Mouse (Mus musculus) bone marrow, adult 2 months (tissue): ENCODE results near the gene Aebp1. TPM values are rescaled to one million over a fixed set of nuclear protein-coding genes. Genes with fewer than 3 reads are reported as not detected.

ENCODE experiments used
- H3K27ac ChIP-seq: fragments of 200-500 bp; 2 replicates; pipeline ENCODE4 v1.5.1; 2012; ENCODE audit warnings: low read depth, mild to moderate bottlenecking, control low read depth, inconsistent platforms, low read length; ENCODE audit not compliant: control insufficient read depth, poor library complexity, insufficient read depth
- H3K4me1 ChIP-seq: fragments of 200-500 bp; 2 replicates; pipeline ENCODE4 v1.6.1; 2011; ENCODE audit warnings: low read length; ENCODE audit not compliant: control insufficient read depth, insufficient read depth
- H3K4me3 ChIP-seq: fragments of 200-500 bp; replicated peaks from 2 replicates; pipeline ENCODE3; 2011; ENCODE audit warnings: mild to moderate bottlenecking, low read depth, low read length, control low read depth; ENCODE audit not compliant: control insufficient read depth
- CTCF ChIP-seq: fragments of 200-500 bp; IDR thresholded peaks from 2 replicates; pipeline ENCODE4 v1.5.1; 2011; ENCODE audit warnings: low read length, control low read depth; ENCODE audit not compliant: control insufficient read depth, insufficient read depth
- POLR2A ChIP-seq: fragments of 200-500 bp; IDR thresholded peaks from 2 replicates; pipeline ENCODE4 v1.6.1; 2011; ENCODE audit warnings: low read depth, mild to moderate bottlenecking, control low read depth, low read length, borderline replicate concordance; ENCODE audit not compliant: control insufficient read depth
- WGBS: fragments of 180-500 bp; shearing (Covaris S2); methylation state at CpG from one replicate; pipeline ENCODE4 v1.1.7; 2018; 5-methylcytosine and 5-hydroxymethylcytosine counted together
- polyA plus RNA-seq: library from polyadenylated mRNA; stranded (reverse); fragments of >200 nt; gene quantifications from 2 replicates; pipeline ENCODE4 v1.2.4, GENCODE M21; 2011; ENCODE audit warnings: low replicate concordance; ENCODE audit not compliant: missing spikeins, insufficient read depth, insufficient read length

Gene Aebp1
- polyA plus RNA-seq, 1 experiment = 2.3 TPM

DNA sequence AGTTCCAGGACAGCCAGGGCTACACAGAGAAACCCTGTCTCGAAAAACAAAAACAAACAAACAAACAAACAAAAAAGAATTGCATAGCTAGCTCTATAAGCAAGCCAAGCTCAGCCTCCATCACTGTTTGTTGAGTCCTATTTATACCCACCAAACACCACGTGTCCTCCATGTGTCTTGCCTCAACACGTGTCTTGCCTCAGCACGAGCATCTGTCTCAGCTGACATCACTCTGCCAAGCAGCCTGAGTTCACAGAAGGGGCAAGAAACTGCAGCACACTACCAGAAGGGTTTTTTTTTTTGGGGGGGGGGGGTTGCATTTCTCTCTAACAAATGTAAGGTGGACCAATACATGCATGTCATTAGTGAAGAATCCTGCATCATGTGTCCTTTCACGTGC lies 11.3 kb upstream of the Aebp1 start:
- H3K4me1 ChIP-seq = no peaks in the 10 kb centered on the region; the same call in 1 of the 2 replicates
- TF ChIP-seq CTCF (no peak), POLR2A (no peak)
- H3K27ac ChIP-seq = no peak overlapping the region
- no peak overlapping the region for H3K4me3 ChIP-seq
- WGBS = 53% methylated on average over 5 of the region's 5 CpGs

DNA sequence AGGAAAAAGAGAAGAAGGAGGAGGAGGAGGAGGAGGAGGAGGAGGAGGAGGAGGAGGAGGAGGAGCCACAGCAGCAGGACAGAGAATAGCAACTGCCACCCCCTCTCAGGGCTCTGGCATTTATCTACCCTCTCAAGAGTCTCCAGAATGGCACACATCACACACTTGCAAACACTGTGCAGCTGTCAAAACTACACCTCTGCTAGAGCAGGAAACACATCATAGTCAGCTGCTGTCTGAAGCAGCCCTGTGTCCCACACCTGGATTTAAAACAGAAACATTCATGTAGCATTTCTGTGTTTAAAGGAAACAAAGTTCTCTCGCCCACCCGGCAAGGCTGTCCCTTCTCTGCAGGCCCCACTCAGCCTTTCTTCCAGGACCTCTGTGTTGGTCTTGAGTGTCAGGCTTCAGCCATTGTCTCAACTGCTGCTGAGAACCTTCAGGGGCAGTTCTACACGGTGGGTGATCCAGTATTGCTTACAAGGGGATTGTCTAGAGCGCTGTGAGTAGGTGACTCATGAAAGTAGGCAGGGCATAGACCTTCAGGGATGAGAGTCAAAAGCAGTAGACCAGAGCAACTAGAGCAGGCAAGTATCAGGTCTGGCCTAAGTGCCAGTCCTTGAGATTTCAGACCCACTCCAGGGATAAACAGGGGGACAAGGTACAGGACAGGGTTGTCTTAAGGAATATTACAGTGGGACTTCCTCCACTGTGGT lies 10.6 kb upstream of the Aebp1 start:
- H3K4me3 ChIP-seq = no peak overlapping the region
- H3K4me1 ChIP-seq = no peaks in the 10 kb centered on the region; the same call in 1 of the 2 replicates
- TF ChIP-seq CTCF (no peak), POLR2A (no peak)
- WGBS = 61% methylated on average over 4 of the region's 4 CpGs
- no peak overlapping the region for H3K27ac ChIP-seq

DNA sequence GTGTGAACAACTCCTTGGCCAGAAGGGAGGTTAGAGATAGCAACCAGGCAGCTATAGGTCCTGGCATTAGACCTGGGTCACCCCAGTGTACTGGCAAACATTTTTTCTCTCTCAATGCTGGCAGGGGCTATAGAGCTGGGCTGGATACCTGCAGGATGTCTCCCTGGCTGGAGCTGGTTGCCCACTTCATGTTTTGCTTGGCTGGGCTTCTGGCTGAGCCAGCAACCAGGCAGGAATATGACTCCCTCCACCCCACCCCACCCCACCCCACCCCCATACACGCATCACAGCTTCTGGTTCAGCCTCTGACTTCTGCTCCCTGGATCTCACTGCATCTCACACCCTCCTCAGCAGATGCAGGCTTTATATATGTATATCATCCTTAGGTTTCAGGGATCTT lies 9.4 kb upstream of the Aebp1 start:
- Histone ChIP-seq H3K27ac (no peak overlapping the region), H3K4me1 (no peaks in the 10 kb centered on the region), H3K4me3 (no peak overlapping the region)
- TF ChIP-seq POLR2A (no peak), CTCF (no peak)
- 38% methylated on average over 1 of the region's 1 CpGs for WGBS

DNA sequence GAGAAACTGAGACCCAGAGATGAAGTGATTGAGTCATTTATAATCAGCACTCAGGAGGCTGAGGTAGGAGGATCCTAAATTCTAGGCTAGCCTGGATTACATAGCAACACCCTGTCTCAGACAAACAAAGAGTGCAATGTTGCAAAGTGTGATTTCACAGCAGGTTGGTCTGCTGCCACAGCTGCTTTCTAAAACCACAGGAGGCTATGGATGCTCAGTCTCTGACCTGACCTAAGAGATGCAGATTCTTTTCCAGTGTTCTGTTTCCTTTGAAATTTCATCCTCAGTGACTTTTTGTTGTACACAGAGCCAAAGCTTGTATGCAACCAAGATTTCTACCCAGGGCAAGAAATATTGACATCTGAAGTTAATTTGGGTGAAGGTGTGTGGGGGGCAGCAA lies 6.3 kb upstream of the Aebp1 start:
- H3K4me3 ChIP-seq = no peak overlapping the region
- no peaks in the 10 kb centered on the region for H3K4me1 ChIP-seq
- no peak overlapping the region for H3K27ac ChIP-seq
- no peak for TF ChIP-seq CTCF

DNA sequence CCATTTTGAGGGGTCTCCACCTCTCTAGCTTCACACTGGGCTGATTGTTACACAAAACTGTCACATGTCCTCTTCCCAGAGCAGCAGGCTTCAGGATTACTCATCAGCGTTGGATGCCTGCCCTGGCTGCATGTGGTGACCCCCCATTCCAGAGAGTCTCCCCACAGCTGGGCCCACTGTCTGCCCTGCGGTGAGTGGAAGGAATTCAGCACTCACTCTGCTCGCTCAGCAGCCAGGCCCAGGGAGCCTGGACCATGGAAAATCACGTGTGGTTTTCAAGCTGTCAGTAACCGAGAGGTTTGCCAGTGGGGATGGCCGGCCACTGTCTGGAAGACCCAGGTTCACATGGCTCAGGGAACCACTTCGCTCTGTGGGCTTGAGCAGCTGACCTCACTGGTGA lies 5.8 kb upstream of the Aebp1 start:
- 78% methylated on average over 7 of the region's 7 CpGs for WGBS
- no peak overlapping the region for H3K27ac ChIP-seq
- TF ChIP-seq CTCF = no peak
- no peak for TF ChIP-seq POLR2A
- H3K4me1 ChIP-seq = no peaks in the 10 kb centered on the region
- H3K4me3 ChIP-seq = no peak overlapping the region

DNA sequence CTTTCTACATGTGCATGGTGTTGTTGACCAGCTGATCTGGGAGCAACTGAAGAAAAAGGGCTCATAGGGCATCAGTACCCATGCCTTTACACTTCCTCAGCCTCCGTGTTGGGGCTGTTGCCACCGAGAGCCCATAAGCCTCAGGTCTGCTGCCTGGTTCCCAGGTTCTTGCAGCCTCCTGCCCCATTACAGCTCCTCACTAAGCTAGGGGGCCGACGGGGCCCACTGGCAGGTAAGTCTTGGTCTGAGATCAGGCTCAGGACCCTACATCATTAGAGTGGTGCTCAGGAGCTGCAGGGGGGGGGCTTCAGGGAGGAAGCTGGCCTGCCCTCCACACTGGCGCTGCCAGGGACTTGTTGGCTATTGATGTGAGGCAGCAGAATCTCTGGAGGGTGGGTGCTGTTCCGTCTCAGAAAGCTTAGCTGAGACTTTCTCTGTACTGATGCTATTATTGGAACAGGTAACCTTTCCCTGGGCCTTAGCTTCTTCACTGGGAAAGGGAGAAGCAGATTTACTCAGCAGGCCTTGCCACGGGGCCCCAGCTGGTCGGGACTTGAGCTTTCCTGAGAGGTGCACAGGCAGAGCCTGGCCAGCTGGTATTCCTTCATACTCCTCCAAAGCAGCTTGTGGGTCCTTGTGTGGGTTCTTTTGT lies 5.1 kb upstream of the Aebp1 start:
- H3K4me1 ChIP-seq = no peaks in the 10 kb centered on the region
- no peak for TF ChIP-seq POLR2A
- no peak for TF ChIP-seq CTCF
- no peak overlapping the region for H3K4me3 ChIP-seq
- H3K27ac ChIP-seq = no peak overlapping the region
- WGBS = 77% methylated on average over 8 of the region's 8 CpGs

DNA sequence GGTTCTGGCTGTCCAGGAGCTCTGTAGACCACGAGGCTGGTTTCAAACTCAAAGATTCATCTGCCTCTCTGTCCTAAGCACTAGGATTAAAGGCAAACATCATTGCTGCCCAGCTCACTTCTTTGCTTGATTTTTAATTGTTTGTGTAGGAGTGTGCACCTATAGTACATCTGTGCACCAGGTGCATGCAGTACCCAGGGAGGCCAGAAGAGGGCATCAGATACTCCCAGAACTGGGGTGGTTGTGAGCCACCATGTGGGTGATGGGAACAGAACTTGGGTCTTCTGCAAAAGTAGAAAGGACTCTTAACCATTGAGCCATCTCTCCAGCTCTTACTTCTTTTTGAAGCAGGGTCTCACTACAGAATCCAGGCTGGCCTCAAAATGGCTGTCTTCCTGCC lies 3.0 kb upstream of the Aebp1 start:
- TF ChIP-seq POLR2A = no peak
- TF ChIP-seq CTCF = peak; percentile 34; the same call in 1 of the 2 replicates
- no peaks in the 10 kb centered on the region for H3K4me1 ChIP-seq
- H3K4me3 ChIP-seq = no peak overlapping the region
- WGBS = 69% methylated on average over 1 of the region's 1 CpGs
- H3K27ac ChIP-seq = no peak overlapping the region

DNA sequence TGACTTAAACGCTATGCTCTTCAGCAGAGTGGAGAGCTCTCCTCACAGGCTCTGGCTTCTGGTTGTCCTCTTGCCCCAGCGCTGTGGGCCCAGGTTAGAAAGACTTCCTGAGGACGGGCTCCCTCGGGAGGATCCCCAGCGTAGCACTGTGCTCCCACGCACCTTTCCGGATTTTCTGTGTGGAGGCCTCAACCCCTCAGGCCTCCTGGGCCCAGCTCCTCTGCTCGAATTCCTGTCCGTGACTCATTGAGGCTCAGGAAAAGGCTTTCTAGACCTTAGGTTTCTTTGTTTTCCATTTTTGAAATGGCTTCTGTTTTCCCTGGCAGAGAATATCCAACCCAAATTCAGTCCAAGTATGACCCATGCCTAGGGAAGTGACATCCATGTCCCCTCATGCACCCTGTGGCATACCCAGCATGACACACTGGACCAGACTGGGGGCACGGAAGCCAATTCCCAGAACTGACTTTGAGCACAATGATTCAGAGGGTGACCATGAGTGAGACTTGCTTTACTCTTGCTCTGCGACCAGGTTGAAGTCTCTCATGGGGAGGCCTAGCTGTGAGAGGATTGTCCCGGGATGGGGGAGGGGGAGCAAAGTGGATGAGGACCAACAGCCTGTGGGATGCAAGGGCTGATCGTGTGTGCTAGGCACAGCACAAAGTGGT lies 1.7 kb upstream of the Aebp1 start:
- 81% methylated on average over 13 of the region's 13 CpGs for WGBS
- Histone ChIP-seq H3K4me1 (no peaks in the 10 kb centered on the region), H3K27ac (no peak overlapping the region), H3K4me3 (no peak overlapping the region)
- TF ChIP-seq CTCF (no peak), POLR2A (no peak)

DNA sequence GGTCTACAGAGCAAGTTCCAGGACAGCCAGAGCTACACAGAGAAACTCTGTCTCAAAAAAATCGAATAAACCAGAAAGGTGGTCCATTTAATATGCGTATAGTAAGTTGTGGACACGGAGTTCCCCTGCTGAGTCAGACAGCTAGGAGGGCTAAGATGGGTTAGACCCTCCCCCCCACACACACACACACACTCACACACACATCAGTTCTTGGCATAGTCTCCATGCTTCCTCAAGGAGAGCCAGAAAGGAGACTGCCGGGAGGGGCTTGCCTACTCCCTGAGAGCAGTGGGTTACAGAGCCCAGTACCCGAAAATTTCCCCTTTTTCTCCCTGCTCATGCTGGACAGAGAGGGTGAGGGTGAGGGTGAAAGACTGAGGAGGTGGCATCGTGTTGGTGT lies 1.1 kb upstream of the Aebp1 start:
- H3K27ac ChIP-seq = no peak overlapping the region
- H3K4me3 ChIP-seq = no peak overlapping the region
- no peaks in the 10 kb centered on the region for H3K4me1 ChIP-seq
- 29% methylated on average over 6 of the region's 6 CpGs for WGBS
- TF ChIP-seq CTCF = no peak
